Mouse (Mus musculus) liver, adult 2 months (tissue): ENCODE measurements at regions not wholly inside any gene's neighbourhood (a gene's known extent, or its start where the extent isn't known, plus 50 kb on each side); places are given as distances from the start of the nearest gene placed in this dataset.

Source experiments
- DNase-seq: peaks from one replicate; pipeline ENCODE4 v3.0.0-alpha.2; 2011; ENCODE audit warnings: low read depth, low spot score; ENCODE audit errors: extremely low read depth
- H3K27ac ChIP-seq: fragments of 200-500 bp; replicated peaks from 2 replicates; pipeline ENCODE4 v1.5.1; 2012; ENCODE audit warnings: low read depth, mild to moderate bottlenecking, control low read depth, inconsistent platforms, low read length; ENCODE audit not compliant: insufficient read depth
- H3K27me3 ChIP-seq: fragments of 200-500 bp; 2 replicates; pipeline ENCODE4 v1.6.1; 2012; ENCODE audit warnings: mild to moderate bottlenecking, moderate library complexity, low read length, inconsistent platforms; ENCODE audit not compliant: control insufficient read depth, insufficient read depth
- H3K36me3 ChIP-seq: fragments of 200-500 bp; 2 replicates; pipeline ENCODE4 v1.6.1; 2012; ENCODE audit warnings: low read length, inconsistent platforms; ENCODE audit not compliant: control insufficient read depth, insufficient read depth
- H3K4me1 ChIP-seq: fragments of 200-500 bp; 2 replicates; pipeline ENCODE4 v1.6.1; 2011; ENCODE audit warnings: low read length; ENCODE audit not compliant: control insufficient read depth, insufficient read depth
- H3K4me3 ChIP-seq: fragments of 200-500 bp; 2 replicates; pipeline ENCODE4 v1.5.1; 2011; ENCODE audit warnings: low read depth, mild to moderate bottlenecking, control low read depth, low read length, moderate library complexity; ENCODE audit not compliant: insufficient read depth
- H3K79me2 ChIP-seq: fragments of 200-500 bp; 2 replicates; pipeline ENCODE4 v1.6.1; 2012; ENCODE audit warnings: inconsistent platforms, mild to moderate bottlenecking, low read length, moderate library complexity; ENCODE audit not compliant: control insufficient read depth, insufficient read depth
- H3K9ac ChIP-seq: fragments of 200-500 bp; 2 replicates; pipeline ENCODE4 v1.6.1; 2012; ENCODE audit warnings: low read depth, mild to moderate bottlenecking, control low read depth, inconsistent platforms, low read length
- CTCF ChIP-seq: fragments of 200-500 bp; IDR thresholded peaks from 2 replicates; pipeline ENCODE4 v1.5.1; 2011; ENCODE audit warnings: low read depth, low read length, control low read depth
- POLR2A ChIP-seq: fragments of 200-500 bp; IDR thresholded peaks from 2 replicates; pipeline ENCODE4 v1.6.1; 2011; ENCODE audit warnings: low read length, control low read depth; ENCODE audit not compliant: insufficient read depth; ENCODE audit errors: extremely low read depth
- WGBS: fragments of 180-500 bp; shearing (Covaris S2); methylation state at CpG from one replicate; pipeline ENCODE4 v1.1.7; 2018; 5-methylcytosine and 5-hydroxymethylcytosine counted together

- Histone ChIP-seq H3K27me3 (no peaks in the 10 kb centered on the region), H3K36me3 (no peaks in the 10 kb centered on the region), H3K79me2 (no peaks in the 10 kb centered on the region), H3K27ac (no peak overlapping the region), H3K9ac (no peak overlapping the region), H3K4me1 (no peaks in the 10 kb centered on the region), H3K4me3 (no peak overlapping the region)
- no peak for TF ChIP-seq POLR2A
- no peak for TF ChIP-seq CTCF
- WGBS = 81% methylated on average over 6 of the region's 6 CpGs
- DNase-seq = no peak
These were observed 235.6 kb downstream of the Galc start for GRCm38 (mm10) chr12:98023655-98024054.

- no peak overlapping the region for H3K4me3 ChIP-seq
- TF ChIP-seq CTCF (no peak), POLR2A (no peak)
- 69% methylated on average over 8 of the region's 8 CpGs for WGBS
- H3K4me1 ChIP-seq = no peaks in the 10 kb centered on the region
- H3K36me3 ChIP-seq = no peaks in the 10 kb centered on the region
- no peak overlapping the region for H3K9ac ChIP-seq
- no peaks in the 10 kb centered on the region for H3K79me2 ChIP-seq
- DNase-seq = no peak
- H3K27ac ChIP-seq = no peak overlapping the region
- no peaks in the 10 kb centered on the region for H3K27me3 ChIP-seq
These were observed 244.5 kb downstream of the Galc start for GRCm38 (mm10) chr12:98014607-98015278.

GRCm38 (mm10) chr12:98009175-98009574 is 250.1 kb downstream of the Galc start:
- no peak for TF ChIP-seq POLR2A
- no peak for TF ChIP-seq CTCF
- Histone ChIP-seq H3K36me3 (no peaks in the 10 kb centered on the region), H3K4me1 (no peaks in the 10 kb centered on the region), H3K79me2 (no peaks in the 10 kb centered on the region), H3K9ac (no peak overlapping the region), H3K4me3 (no peak overlapping the region), H3K27ac (no peak overlapping the region), H3K27me3 (no peaks in the 10 kb centered on the region)
- 94% methylated on average over 2 of the region's 2 CpGs for WGBS
- DNase-seq = no peak

- no peak overlapping the region for H3K4me3 ChIP-seq
- no peaks in the 10 kb centered on the region for H3K4me1 ChIP-seq
- no peaks in the 10 kb centered on the region for H3K27me3 ChIP-seq
- no peaks in the 10 kb centered on the region for H3K79me2 ChIP-seq
- WGBS = 66% methylated on average over 5 of the region's 5 CpGs
- no peak overlapping the region for H3K27ac ChIP-seq
- DNase-seq = peak; percentile 9
- H3K36me3 ChIP-seq = no peaks in the 10 kb centered on the region
- TF ChIP-seq CTCF (no peak), POLR2A (no peak)
- H3K9ac ChIP-seq = no peak overlapping the region
These were observed 253.4 kb downstream of the Galc start for GRCm38 (mm10) chr12:98005671-98006469.

GRCm38 (mm10) chr12:98002217-98002616 is 257.0 kb downstream of the Galc start:
- 85% methylated on average over 5 of the region's 5 CpGs for WGBS
- DNase-seq = no peak
- Histone ChIP-seq H3K9ac (no peak overlapping the region), H3K27ac (no peak overlapping the region), H3K27me3 (no peaks in the 10 kb centered on the region), H3K36me3 (no peaks in the 10 kb centered on the region), H3K4me1 (no peaks in the 10 kb centered on the region), H3K4me3 (no peak overlapping the region), H3K79me2 (no peaks in the 10 kb centered on the region)
- TF ChIP-seq POLR2A (no peak), CTCF (no peak)

GRCm38 (mm10) chr12:97994884-97995283 is 264.4 kb downstream of the Galc start:
- Histone ChIP-seq H3K9ac (no peak overlapping the region), H3K27ac (no peak overlapping the region), H3K79me2 (no peaks in the 10 kb centered on the region), H3K4me3 (no peak overlapping the region), H3K36me3 (no peaks in the 10 kb centered on the region), H3K27me3 (no peaks in the 10 kb centered on the region), H3K4me1 (no peaks in the 10 kb centered on the region)
- no peak for TF ChIP-seq CTCF
- TF ChIP-seq POLR2A = no peak
- WGBS = 29% methylated on average over 1 of the region's 1 CpGs
- no peak for DNase-seq
